Mouse (Mus musculus) embryonic fibroblast, embryonic 13.5 days (primary cell): ENCODE measurements around the gene Astl.

Experiments used
- CTCF ChIP-seq: IDR thresholded peaks from 2 replicates; pipeline ENCODE4 v1.5.1; 2011; ENCODE audit warnings: mild to moderate bottlenecking, control low read depth, low read length, moderate library complexity, borderline replicate concordance; ENCODE audit not compliant: insufficient read depth
- POLR2A ChIP-seq: IDR thresholded peaks from 2 replicates; pipeline ENCODE4 v1.6.1; 2011; ENCODE audit warnings: low read depth, mild to moderate bottlenecking, control low read depth, low read length, moderate library complexity

- no peak for TF ChIP-seq CTCF
- TF ChIP-seq POLR2A, result no peak
These were observed 56.2 kb downstream of the Astl start for GRCm38 (mm10) chr2:127394606-127395161.
